Mouse (Mus musculus) heart, adult 2 months (tissue): ENCODE results near the gene Rab3d.

ENCODE experiments used
- CTCF ChIP-seq: fragments of 200-600 bp; IDR thresholded peaks from 2 replicates; pipeline ENCODE4 v1.8.1; 2022; ENCODE audit warnings: antibody characterized with exemption, mild to moderate bottlenecking, moderate library complexity
- EP300 ChIP-seq: fragments of 200-500 bp; IDR thresholded peaks from 2 replicates; pipeline ENCODE4 v1.6.1; 2011; ENCODE audit warnings: low read depth, low read length, control low read depth; ENCODE audit not compliant: insufficient read depth
- POLR2A ChIP-seq: fragments of 200-500 bp; IDR thresholded peaks from 2 replicates; pipeline ENCODE4 v1.6.1; 2011; ENCODE audit warnings: mild to moderate bottlenecking, low read depth, low read length, control low read depth; ENCODE audit not compliant: insufficient read depth

GRCm38 (mm10) chr9:21943046-21943445 lies 25.1 kb upstream of the Rab3d start:
- no peak for TF ChIP-seq CTCF
- TF ChIP-seq POLR2A = no peak
- no peak for TF ChIP-seq EP300
